Mouse (Mus musculus) gastrocnemius, postnatal 10 days (tissue): ENCODE measurements around the gene Wdr20rt. TPM values are rescaled to one million over a fixed set of nuclear protein-coding genes. Genes with fewer than 3 reads are reported as not detected.

Experiments
- total RNA-seq, 2 experiments: library from RNA; stranded (reverse); gene quantifications; 2 replicates each; pipeline ENCODE4 v1.2.3; 2021

Wdr20rt gene
- total RNA-seq, 2 experiments from 2014 or later: not detected

Other genes starting within 250 kb of the Wdr20rt start
- 10 to 100 TPM; 17.4 to 28.7 TPM for gene Prpf39, start 189.2 kb upstream of the Wdr20rt start, total RNA-seq
- gene Fkbp3, start 151.5 kb upstream of the Wdr20rt start, total RNA-seq: 100 to 1,000 TPM; 212 TPM
- 1 to 10 TPM; 3.9 to 7.1 TPM for gene Fancm, start 149.9 kb upstream of the Wdr20rt start, total RNA-seq
- 1 to 10 TPM; 2.8 to 4.8 TPM for gene Mis18bp1, start 52.9 kb upstream of the Wdr20rt start, total RNA-seq